Mouse (Mus musculus) cerebellum, adult 2 months (tissue): ENCODE results near the gene Acvr2a.

Experiments
- CTCF ChIP-seq: fragments of 200-500 bp; IDR thresholded peaks from 2 replicates; pipeline ENCODE4 v1.5.1; 2011; ENCODE audit warnings: low read depth, mild to moderate bottlenecking, control low read depth, low read length, moderate library complexity, borderline replicate concordance; ENCODE audit not compliant: insufficient read depth
- POLR2A ChIP-seq: fragments of 200-500 bp; IDR thresholded peaks from 2 replicates; pipeline ENCODE4 v1.6.1; 2011; ENCODE audit warnings: low read length, control low read depth, borderline replicate concordance; ENCODE audit not compliant: insufficient read depth

GRCm38 (mm10) chr2:48833884-48834450 is 20.1 kb downstream of the Acvr2a start:
- TF ChIP-seq CTCF: no peak
- TF ChIP-seq POLR2A: no peak
